20 mouse cellular contexts compared by ENCODE assay signal in the genomic region with DNA sequence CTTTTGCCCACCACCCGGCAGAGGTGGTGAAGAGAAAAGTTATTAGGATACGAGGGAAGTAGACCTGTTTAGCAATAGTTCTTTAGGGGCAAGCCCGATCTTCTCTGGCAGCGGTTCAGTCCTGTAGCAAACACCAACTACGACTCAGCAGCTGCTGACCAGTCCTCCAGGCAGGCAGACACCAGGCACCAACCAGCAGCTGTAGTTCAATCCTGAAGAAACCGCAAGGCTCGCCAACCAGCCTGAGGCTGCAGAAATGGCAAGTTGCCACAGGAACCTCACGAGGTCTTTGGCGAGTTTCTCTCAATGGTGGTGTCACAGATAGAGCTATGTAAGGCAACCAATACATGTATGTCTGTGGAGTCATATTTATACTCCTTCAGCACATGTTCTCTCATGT. TPM values are rescaled to one million over a fixed set of nuclear protein-coding genes. Genes with fewer than 3 reads are reported as not detected.
DNase-seq lines count a peak whose midpoint lies in the region; ATAC-seq and TF ChIP-seq lines count a peak whose summit lies in the region.
"Had no signal": no experiment of that assay in that cellular context is flagged by ENCODE, and none has a peak within 500 bp of the region (broad histone marks: within the 10 kb centered on the region; RNA-seq: fewer than 3 reads in every experiment).

No protein-coding gene starts in this region.

- DNase-seq in kidney, adult 2 months = no peak
- DNase-seq in kidney, postnatal 4 days = no peak
- DNase-seq in 416B (ENCODE audit: low read depth) = peak; percentile 92
- peak; percentile 87 for DNase-seq in NIH3T3 (ENCODE audit: low read depth)
- no peak for DNase-seq in left cerebral cortex, postnatal 36 days (ENCODE audit: low spot score in 2 of 2)
- DNase-seq in midbrain, embryonic 14.5 days = no peak
- DNase-seq: adrenal gland, postnatal 25 days; cerebellum, adult 2 months; cerebellum, postnatal 25 days; gastrocnemius, postnatal 10 days; heart, adult 18-20 months had no signal

- no peaks in the 10 kb centered on the region for H3K4me1 ChIP-seq in kidney, adult 2 months (ENCODE audit: control insufficient read depth, insufficient read depth, low read length)
- H3K4me1 ChIP-seq in midbrain, embryonic 14.5 days (ENCODE audit: control insufficient read depth, insufficient read depth, low read length) = peaks cover 10% of the 10 kb centered on the region; the same call in 1 of the 2 replicates

- 69% methylated on average over 9 of the region's 9 CpGs for WGBS in kidney, adult 2 months
- 88% methylated on average over 9 of the region's 9 CpGs for WGBS in midbrain, embryonic 14.5 days

- H3K27me3 ChIP-seq in kidney, adult 2 months (replicated peaks; ENCODE audit: control insufficient read depth, insufficient read depth, low read length) = no peaks in the 10 kb centered on the region
- peaks cover 24% of the 10 kb centered on the region for H3K27me3 ChIP-seq in midbrain, embryonic 14.5 days (ENCODE audit: control insufficient read depth, insufficient read depth, low read length)

- peak overlapping the region; percentile 7; the same call in 1 of the 2 replicates for H3K27ac ChIP-seq in kidney, adult 2 months (ENCODE audit: insufficient read depth, low read depth, low read length)
- no peak overlapping the region for H3K27ac ChIP-seq in midbrain, embryonic 14.5 days (replicated peaks; ENCODE audit: low read depth, low read length)
- H3K27ac ChIP-seq: embryonic facial prominence, embryonic 13.5 days; forebrain, embryonic 12.5 days; heart, embryonic 15.5 days; hindbrain, embryonic 15.5 days had no signal

- TF ChIP-seq CTCF in kidney, adult 2 months (conservative IDR thresholded peaks at IDR 0.05; ENCODE audit: insufficient read depth, insufficient read length, low read depth, low read length) = no peak

- no peaks in the 10 kb centered on the region for H3K9me3 ChIP-seq in midbrain, embryonic 14.5 days (ENCODE audit: control insufficient read depth, low read length)
- H3K9me3 ChIP-seq: embryonic facial prominence, embryonic 13.5 days; forebrain, embryonic 12.5 days; heart, embryonic 15.5 days; hindbrain, embryonic 15.5 days had no signal

- no peak overlapping the region for H3K4me2 ChIP-seq in midbrain, embryonic 14.5 days (ENCODE audit: low read length)
- H3K4me2 ChIP-seq: embryonic facial prominence, embryonic 13.5 days; forebrain, embryonic 12.5 days; heart, embryonic 11.5 days; heart, embryonic 15.5 days; hindbrain, embryonic 15.5 days had no signal

- intact Hi-C loops in left cerebral cortex, postnatal 36 days (cut with DNase I) = loop anchor here (5.0 kb wide), 1 partner anchor 79 kb away; no protein-coding TSS in a partner anchor

- ATAC-seq in midbrain, embryonic 14.5 days (ENCODE audit: low FRiP score, low TSS enrichment) = no peak
- ATAC-seq: forebrain, embryonic 16.5 days; inflammation-experienced regulatory T-cells, adult 6 months; intestine, postnatal 0 days had no signal

- no peak for TF ChIP-seq POLR2A in kidney, adult 2 months (IDR thresholded peaks at IDR 0.05; ENCODE audit: low read depth, low read length)

- H3K4me3 ChIP-seq in kidney, adult 2 months (ENCODE audit: insufficient read depth, low read depth, low read length) = no peak overlapping the region
- no peak overlapping the region for H3K4me3 ChIP-seq in midbrain, embryonic 14.5 days (replicated peaks; ENCODE audit: low read depth, low read length)
- H3K4me3 ChIP-seq: embryonic facial prominence, embryonic 13.5 days; forebrain, embryonic 12.5 days; heart, embryonic 15.5 days; hindbrain, embryonic 15.5 days had no signal

- H3K9ac ChIP-seq in midbrain, embryonic 14.5 days (replicated peaks; ENCODE audit: low read length) = no peak overlapping the region
- H3K9ac ChIP-seq: embryonic facial prominence, embryonic 13.5 days; forebrain, embryonic 12.5 days; heart, embryonic 15.5 days; hindbrain, embryonic 15.5 days had no signal

- H3K36me3 ChIP-seq in kidney, adult 2 months (ENCODE audit: control insufficient read depth, insufficient read depth, low read length) = no peaks in the 10 kb centered on the region
- H3K36me3 ChIP-seq in midbrain, embryonic 14.5 days (ENCODE audit: control insufficient read depth, insufficient read depth, low read length) = no peaks in the 10 kb centered on the region
- H3K36me3 ChIP-seq: embryonic facial prominence, embryonic 13.5 days; forebrain, embryonic 12.5 days; heart, embryonic 15.5 days; hindbrain, embryonic 15.5 days had no signal

RNA-seq across cellular contexts. Expression of a gene that starts 4.3 kb away (rescaled TPM):
- 2.5 and 3.4 TPM in 2 replicates for polyA plus RNA-seq in kidney, adult 2 months (2012; rRNA removed)
- 10 to 100 TPM; 42.7 to 75.2 TPM for total RNA-seq in left cerebral cortex, postnatal 36 days (2021)
- polyA plus RNA-seq in midbrain, embryonic 14.5 days (2014; fragmentation: Nextera tagmentation; extraction: Ambion mirVana) = 1.8 and 3.7 TPM in 2 replicates
- total RNA-seq: CH12.LX had no signal

RNA-seq across cellular contexts. Expression of a gene that starts 10.7 kb away (rescaled TPM):
- 960 and 1,412 TPM in 2 replicates for polyA plus RNA-seq in kidney, adult 2 months (2012; rRNA removed)
- total RNA-seq in left cerebral cortex, postnatal 36 days (2021) = 100 to 1,000 TPM; 350 to 427 TPM
- polyA plus RNA-seq in midbrain, embryonic 14.5 days (2014; fragmentation: Nextera tagmentation; extraction: Ambion mirVana) = 843 and 877 TPM in 2 replicates

RNA-seq across cellular contexts. Expression of a gene that starts 45.2 kb away (rescaled TPM):
- 10.8 and 11.2 TPM in 2 replicates for polyA plus RNA-seq in kidney, adult 2 months (2012; rRNA removed)
- total RNA-seq in left cerebral cortex, postnatal 36 days (2021) = not detected
- polyA plus RNA-seq in midbrain, embryonic 14.5 days (2014; fragmentation: Nextera tagmentation; extraction: Ambion mirVana) = 0.95 TPM in 1 of 2 replicates, not detected in the other

RNA-seq across cellular contexts. Expression of a gene that starts 50.1 kb away (rescaled TPM):
- 137 and 150 TPM in 2 replicates for polyA plus RNA-seq in kidney, adult 2 months (2012; rRNA removed)
- total RNA-seq in left cerebral cortex, postnatal 36 days (2021) = 10 to 100 TPM; 58.2 to 62.2 TPM
- polyA plus RNA-seq in midbrain, embryonic 14.5 days (2014; fragmentation: Nextera tagmentation; extraction: Ambion mirVana) = 42.0 and 43.6 TPM in 2 replicates

Comparison
In these comparisons a context has a peak if more than half of its experiments do, and no peak if none do; other contexts are left out.
1. DNase-seq: peak in 416B (single experiment) and NIH3T3 (single experiment); none in kidney, adult 2 months (single experiment), kidney, postnatal 4 days (0 of 2), left cerebral cortex, postnatal 36 days (0 of 2) and midbrain, embryonic 14.5 days (single experiment).